Comparison of ENCODE assay signal across 10 mouse cellular contexts in genomic region chr10:45003344-45003681, GRCm38 (mm10).
DNase-seq lines count a peak whose midpoint lies in the region; ATAC-seq lines count a peak whose summit lies in the region.
"Had no signal": no experiment of that assay in that cellular context is flagged by ENCODE, and none has a peak within 500 bp of the region (broad histone marks: within the 10 kb centered on the region; RNA-seq: fewer than 3 reads in every experiment).

No protein-coding gene starts in this region.

- no peak overlapping the region for H3K27ac ChIP-seq in hindbrain, embryonic 13.5 days
- H3K27ac ChIP-seq in hindbrain, embryonic 16.5 days (ENCODE audit: low read depth, low read length) = no peak overlapping the region
- H3K27ac ChIP-seq in limb, embryonic 15.5 days = no peak overlapping the region
- H3K27ac ChIP-seq: gastrocnemius, adult 2 months had no signal

- H3K9ac ChIP-seq in hindbrain, embryonic 13.5 days = no peak overlapping the region; the same call in 1 of the 2 replicates
- no peak overlapping the region for H3K9ac ChIP-seq in hindbrain, embryonic 16.5 days (ENCODE audit: low read depth, low read length)
- H3K9ac ChIP-seq in limb, embryonic 15.5 days = no peak overlapping the region

- ATAC-seq in hindbrain, embryonic 13.5 days (ENCODE audit: low FRiP score) = peak; percentile 21; the same call in 1 of the 2 replicates
- ATAC-seq in hindbrain, embryonic 16.5 days = no peak
- no peak for ATAC-seq in limb, embryonic 15.5 days (ENCODE audit: insufficient number of reproducible peaks, low FRiP score, low TSS enrichment, low read depth)

- H3K27me3 ChIP-seq in hindbrain, embryonic 13.5 days = no peaks in the 10 kb centered on the region
- no peaks in the 10 kb centered on the region for H3K27me3 ChIP-seq in hindbrain, embryonic 16.5 days (replicated peaks; ENCODE audit: control insufficient read depth, insufficient read depth, low read length)
- H3K27me3 ChIP-seq in limb, embryonic 15.5 days = no peaks in the 10 kb centered on the region

- no peak overlapping the region for H3K4me3 ChIP-seq in hindbrain, embryonic 13.5 days
- H3K4me3 ChIP-seq in hindbrain, embryonic 16.5 days (ENCODE audit: low read length) = no peak overlapping the region
- H3K4me3 ChIP-seq in limb, embryonic 15.5 days = no peak overlapping the region
- H3K4me3 ChIP-seq: gastrocnemius, adult 2 months had no signal

- H3K4me2 ChIP-seq in hindbrain, embryonic 13.5 days = no peak overlapping the region
- H3K4me2 ChIP-seq in hindbrain, embryonic 16.5 days (ENCODE audit: low read length) = no peak overlapping the region
- H3K4me2 ChIP-seq in limb, embryonic 15.5 days = peak overlapping the region; percentile 23; the same call in 1 of the 2 replicates

- WGBS in hindbrain, embryonic 13.5 days = 53% methylated on average over 2 of the region's 2 CpGs
- 36% methylated on average over 2 of the region's 2 CpGs for WGBS in hindbrain, embryonic 16.5 days
- WGBS in limb, embryonic 15.5 days = 24% methylated on average over 2 of the region's 2 CpGs

- no peaks in the 10 kb centered on the region for H3K36me3 ChIP-seq in hindbrain, embryonic 13.5 days
- no peaks in the 10 kb centered on the region for H3K36me3 ChIP-seq in hindbrain, embryonic 16.5 days (ENCODE audit: control insufficient read depth, insufficient read depth, low read length)
- H3K36me3 ChIP-seq in limb, embryonic 15.5 days = no peaks in the 10 kb centered on the region

- DNase-seq in 416B (ENCODE audit: low read depth) (peak; percentile 46), MN1 (ENCODE audit: low spot score) (peak; percentile 30)
- no peak for DNase-seq in layer of hippocampus, postnatal 14 days (ENCODE audit: low spot score in 2 of 2)
- DNase-seq in cerebellum, adult 8-10 months = no peak
- no peak for DNase-seq in spleen, postnatal 14 days (ENCODE audit: low spot score in 2 of 2)
- DNase-seq: gastrocnemius, adult 2 months; kidney, postnatal 14 days had no signal

- no peaks in the 10 kb centered on the region for H3K9me3 ChIP-seq in hindbrain, embryonic 13.5 days
- H3K9me3 ChIP-seq in hindbrain, embryonic 16.5 days (ENCODE audit: control insufficient read depth, low read length) = no peaks in the 10 kb centered on the region
- no peaks in the 10 kb centered on the region for H3K9me3 ChIP-seq in limb, embryonic 15.5 days

- H3K4me1 ChIP-seq in hindbrain, embryonic 13.5 days (replicated peaks) = peaks cover 12% of the 10 kb centered on the region
- peaks cover 7% of the 10 kb centered on the region for H3K4me1 ChIP-seq in hindbrain, embryonic 16.5 days (ENCODE audit: control insufficient read depth, insufficient read depth, low read depth, low read length)
- peaks cover 21% of the 10 kb centered on the region for H3K4me1 ChIP-seq in limb, embryonic 15.5 days

Comparison
In these comparisons a context has a peak if more than half of its experiments do, and no peak if none do; other contexts are left out.
1. DNase-seq: peak in 416B (single experiment) and MN1 (single experiment); none in layer of hippocampus, postnatal 14 days (0 of 2), cerebellum, adult 8-10 months (single experiment) and spleen, postnatal 14 days (0 of 2).